Mouse (Mus musculus) cortical plate, adult 2 months (tissue): Measurements from ENCODE around the gene Fut8. TPM values are rescaled to one million over a fixed set of nuclear protein-coding genes. Genes with fewer than 3 reads are reported as not detected.

Source experiments
- H3K27ac ChIP-seq: fragments of 200-500 bp; 2 replicates; pipeline ENCODE4 v1.5.1; 2012; ENCODE audit warnings: low read length, control low read depth, inconsistent platforms; ENCODE audit not compliant: insufficient read depth
- H3K4me1 ChIP-seq: fragments of 200-500 bp; 2 replicates; pipeline ENCODE4 v1.6.1; 2011; ENCODE audit warnings: low read length; ENCODE audit not compliant: control insufficient read depth, insufficient read depth
- H3K4me3 ChIP-seq: fragments of 200-500 bp; 2 replicates; pipeline ENCODE4 v1.5.1; 2011; ENCODE audit warnings: mild to moderate bottlenecking, low read length, control low read depth; ENCODE audit not compliant: insufficient read depth
- CTCF ChIP-seq: fragments of 200-500 bp; IDR thresholded peaks from 2 replicates; pipeline ENCODE4 v1.5.1; 2011; ENCODE audit warnings: mild to moderate bottlenecking, control low read depth, low read length; ENCODE audit not compliant: insufficient read depth; ENCODE audit errors: extremely low read depth
- POLR2A ChIP-seq: fragments of 200-500 bp; IDR thresholded peaks from 2 replicates; pipeline ENCODE4 v1.6.1; 2011; ENCODE audit warnings: mild to moderate bottlenecking, low read length, control low read depth; ENCODE audit not compliant: insufficient read depth; ENCODE audit errors: extremely low read depth
- polyA plus RNA-seq: library from polyadenylated mRNA; depleted of rRNA; stranded (reverse); fragments of >200 nt; gene quantifications from 2 replicates; pipeline ENCODE4 v1.2.3, GENCODE M21; 2012

Fut8 gene
- polyA plus RNA-seq, 1 experiment, result 28.3 TPM

DNA sequence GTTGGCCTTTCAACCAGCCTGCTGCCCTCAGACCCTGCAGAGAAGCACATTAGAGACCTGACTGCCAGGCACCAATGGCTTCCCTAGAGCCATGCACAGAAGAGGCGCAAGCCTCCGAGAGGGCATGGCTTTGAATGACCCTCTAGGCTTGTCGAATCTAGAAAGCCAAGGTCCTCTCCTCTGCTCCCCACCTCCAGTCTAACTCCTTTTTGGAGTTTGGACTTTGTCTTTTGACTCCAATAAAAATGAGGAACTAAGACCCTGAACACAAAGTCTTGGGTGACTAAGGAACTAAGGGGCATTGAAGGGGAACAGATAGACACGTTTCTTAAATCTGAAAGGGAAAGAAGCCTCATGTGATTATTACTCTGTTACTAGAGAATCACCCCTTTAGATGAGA is 39.7 kb upstream of the Fut8 start:
- no peak for TF ChIP-seq POLR2A
- no peak for TF ChIP-seq CTCF
- no peaks in the 10 kb centered on the region for H3K4me1 ChIP-seq
- no peak overlapping the region for H3K4me3 ChIP-seq
- H3K27ac ChIP-seq, result no peak overlapping the region

DNA sequence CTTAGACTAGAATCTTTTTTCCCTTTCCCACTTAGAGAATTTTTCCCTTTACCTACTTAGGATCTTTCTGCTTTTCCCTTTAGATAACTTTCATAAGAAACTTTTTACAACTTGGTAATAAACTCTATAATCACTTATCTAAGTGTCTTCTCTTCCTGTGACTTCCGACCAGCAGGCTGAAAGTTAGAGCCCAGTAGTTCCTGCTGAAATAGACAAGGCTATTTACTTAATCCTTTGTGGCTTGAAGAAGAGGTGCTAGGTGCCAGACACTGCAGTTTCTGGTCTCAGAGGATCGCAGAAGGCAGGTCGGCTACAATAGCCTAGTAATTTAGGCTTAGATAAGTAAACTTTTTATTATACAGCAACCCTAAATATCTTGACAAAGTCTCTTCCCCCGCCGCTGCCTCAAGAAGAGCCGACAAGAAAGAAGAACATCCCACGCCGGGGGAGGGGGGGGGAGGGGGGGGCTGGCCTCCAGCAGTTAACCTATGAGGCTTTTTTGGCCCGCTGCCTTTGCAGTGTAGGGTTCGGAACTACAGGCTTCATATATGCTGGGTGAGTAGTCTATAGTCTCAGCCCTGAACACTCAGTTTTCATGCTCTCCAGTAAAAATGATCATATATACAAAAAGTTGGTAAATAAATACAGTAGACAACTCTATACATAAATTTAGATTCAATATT is 36.3 kb upstream of the Fut8 start:
- TF ChIP-seq POLR2A, result no peak
- no peak for TF ChIP-seq CTCF

DNA sequence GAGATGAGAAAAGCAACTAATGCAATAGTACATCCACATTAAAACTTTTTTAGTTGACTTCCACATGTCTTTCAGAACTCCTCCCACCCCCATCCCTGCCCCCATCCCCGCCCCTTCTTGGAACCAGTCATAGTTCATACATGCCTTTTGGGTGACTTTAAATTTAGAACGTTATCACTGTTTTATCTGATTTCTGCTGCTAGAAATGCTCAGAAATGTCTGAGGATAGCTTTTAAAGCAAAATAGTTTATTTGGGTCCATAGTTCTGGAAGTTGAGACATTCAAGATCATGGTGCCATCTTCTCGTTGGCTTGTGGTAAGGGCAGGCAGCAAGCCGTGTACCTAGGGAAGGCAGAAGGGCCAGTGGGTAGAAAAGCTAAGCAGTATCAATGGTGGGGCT is 34.8 kb upstream of the Fut8 start:
- TF ChIP-seq CTCF (no peak), POLR2A (no peak)
- Histone ChIP-seq H3K4me3 (no peak overlapping the region), H3K4me1 (no peaks in the 10 kb centered on the region), H3K27ac (no peak overlapping the region)

More for the DNA sequence above, 36.3 kb upstream of the Fut8 start:
- H3K4me3 ChIP-seq, result no peak overlapping the region
- no peak overlapping the region for H3K27ac ChIP-seq
- H3K4me1 ChIP-seq, result no peaks in the 10 kb centered on the region

DNA sequence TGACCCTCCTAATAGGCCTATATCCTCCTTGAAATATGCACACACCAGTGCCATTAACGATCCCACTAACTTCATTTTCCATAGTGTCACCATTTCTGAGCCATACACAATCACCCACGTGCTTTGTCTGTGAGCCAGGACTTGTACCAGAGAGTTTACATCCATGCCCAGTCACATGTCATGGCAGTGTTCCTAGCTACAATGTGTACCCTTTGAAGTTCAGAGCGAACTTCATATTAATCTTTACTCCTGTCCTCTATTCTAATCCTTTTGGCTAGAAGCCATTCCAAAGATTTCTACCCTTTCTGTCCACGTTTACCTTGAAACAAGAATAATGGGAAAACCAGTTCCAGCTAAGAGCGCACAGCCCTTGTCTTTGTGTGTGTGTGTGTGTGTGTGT is 31.1 kb upstream of the Fut8 start:
- no peak overlapping the region for H3K4me3 ChIP-seq
- H3K4me1 ChIP-seq, result no peaks in the 10 kb centered on the region
- H3K27ac ChIP-seq, result no peak overlapping the region
- no peak for TF ChIP-seq POLR2A
- TF ChIP-seq CTCF, result no peak

DNA sequence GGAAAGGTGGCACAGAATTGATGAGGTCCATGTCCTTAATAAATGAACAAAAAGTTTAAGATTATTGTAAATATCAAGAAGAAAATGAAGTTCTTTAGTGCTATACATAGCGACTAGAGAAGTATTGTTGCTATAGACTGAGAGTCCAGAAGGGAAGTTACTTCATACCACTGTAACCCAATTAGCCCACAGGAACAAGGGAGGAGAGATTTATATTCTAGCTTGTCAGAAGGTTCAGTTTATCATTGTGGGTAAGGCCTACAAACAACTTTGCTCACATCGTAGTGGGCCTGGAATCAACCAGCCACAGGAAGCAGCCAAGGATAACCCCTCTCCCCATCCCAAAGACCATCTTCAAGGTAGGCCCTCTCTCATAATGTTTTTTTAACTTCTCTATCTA is 29.9 kb upstream of the Fut8 start:
- TF ChIP-seq CTCF (no peak), POLR2A (no peak)
- Histone ChIP-seq H3K27ac (no peak overlapping the region), H3K4me1 (no peaks in the 10 kb centered on the region), H3K4me3 (no peak overlapping the region)

DNA sequence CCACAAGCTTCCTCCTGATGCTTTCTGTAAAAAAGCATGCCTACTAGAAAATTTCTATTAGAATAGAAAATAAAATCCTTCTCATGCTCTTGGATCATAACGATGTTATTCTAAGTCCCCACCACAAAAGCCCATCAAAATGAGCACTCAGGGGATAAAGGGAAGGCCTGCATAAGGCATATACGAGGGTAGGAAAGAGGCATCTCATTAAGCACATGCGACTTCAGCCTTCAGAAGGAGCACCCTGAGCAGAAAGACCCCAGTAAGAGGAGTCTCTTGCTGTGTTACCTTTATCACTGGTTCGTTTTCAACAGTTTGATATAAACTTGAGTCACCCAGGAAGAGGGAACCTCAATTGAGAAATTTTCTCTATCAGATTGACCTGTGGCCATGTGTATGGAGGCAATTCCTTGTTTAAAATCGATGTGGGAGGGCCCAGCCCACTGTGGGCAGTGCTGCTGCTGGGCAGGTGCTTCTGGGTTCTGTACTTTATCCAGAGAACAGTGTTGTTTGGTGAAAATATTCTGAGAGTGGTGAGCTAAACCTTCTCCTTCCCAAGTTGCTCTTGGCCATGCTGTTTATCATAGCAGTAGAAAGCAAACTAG is 29.2 kb upstream of the Fut8 start:
- H3K27ac ChIP-seq, result no peak overlapping the region
- TF ChIP-seq POLR2A, result no peak
- no peak for TF ChIP-seq CTCF
- no peak overlapping the region for H3K4me3 ChIP-seq
- no peaks in the 10 kb centered on the region for H3K4me1 ChIP-seq

DNA sequence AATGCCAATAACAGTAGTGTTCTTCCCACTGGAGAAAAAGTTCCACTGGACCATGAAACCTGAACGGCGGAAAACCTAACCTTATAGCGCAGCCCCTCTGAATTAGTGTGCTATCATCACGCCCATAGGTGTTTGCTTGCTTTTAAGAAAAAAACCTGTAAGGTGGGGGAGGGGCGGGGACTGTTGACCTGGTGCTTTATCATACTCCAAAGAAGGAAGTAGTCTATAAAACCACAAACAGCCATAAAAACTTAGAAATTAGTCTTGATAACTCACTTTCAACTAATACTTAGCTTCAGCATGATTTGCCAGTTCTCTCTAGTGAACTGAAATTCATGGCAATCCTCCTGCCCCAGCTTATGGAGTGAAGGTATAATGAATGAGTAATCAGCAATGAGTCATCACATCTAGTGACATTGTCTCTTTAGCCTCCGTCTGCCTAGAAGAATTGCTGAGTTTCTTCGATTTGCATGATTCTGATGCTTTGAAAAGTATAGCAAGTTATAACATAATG is 26.2 kb upstream of the Fut8 start:
- H3K4me3 ChIP-seq, result no peak overlapping the region
- TF ChIP-seq CTCF (no peak), POLR2A (no peak)
- H3K27ac ChIP-seq, result no peak overlapping the region
- no peaks in the 10 kb centered on the region for H3K4me1 ChIP-seq

DNA sequence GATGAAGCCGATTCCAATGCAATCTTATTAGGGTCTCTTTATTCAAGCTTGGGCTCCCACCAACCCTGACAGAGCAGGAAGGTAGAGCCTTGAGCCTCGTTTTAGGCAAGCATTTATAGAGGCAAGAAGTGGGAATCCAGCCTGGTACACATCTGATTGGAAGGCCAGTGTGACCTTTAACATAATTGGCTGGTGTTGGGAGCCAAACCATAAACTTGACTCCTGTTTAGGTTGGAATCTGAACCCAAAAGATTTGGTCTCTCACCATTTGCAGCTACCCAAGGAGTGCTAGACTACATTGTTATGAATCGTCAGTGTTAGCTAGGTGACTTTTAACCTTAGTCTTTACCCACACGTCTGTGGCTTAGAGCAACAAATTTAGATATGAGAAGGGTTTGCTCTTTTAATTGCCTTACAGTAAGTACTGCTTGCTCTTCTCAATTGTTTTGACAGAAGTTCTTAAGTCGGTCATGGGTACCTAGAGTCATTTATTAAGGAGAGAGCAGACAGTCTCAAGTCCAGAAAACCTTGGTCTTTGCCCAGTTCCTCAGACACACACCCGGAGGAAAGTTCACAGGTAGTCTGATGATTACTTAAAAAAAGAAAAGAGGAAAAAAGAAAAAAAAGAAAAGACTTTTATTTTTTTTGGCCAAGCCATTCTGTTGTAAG is 23.9 kb upstream of the Fut8 start:
- no peak overlapping the region for H3K4me3 ChIP-seq
- H3K27ac ChIP-seq, result no peak overlapping the region
- no peak for TF ChIP-seq POLR2A
- no peak for TF ChIP-seq CTCF

DNA sequence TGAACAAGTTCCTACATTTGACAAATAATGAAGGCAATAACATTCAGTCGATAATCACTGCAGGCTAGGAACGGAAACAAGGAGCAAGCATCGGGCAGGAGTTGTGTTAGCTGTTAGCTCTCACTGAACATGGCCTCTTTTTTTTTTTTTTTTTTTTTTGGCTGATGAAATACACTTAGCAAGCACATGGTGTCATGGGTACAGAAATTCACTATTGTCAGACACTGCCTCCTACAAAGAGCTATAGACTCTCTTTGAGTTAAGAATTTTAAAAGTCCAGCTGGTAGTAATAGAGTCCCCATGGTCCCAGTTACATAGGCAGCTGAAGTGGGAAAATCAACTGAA is 23.4 kb upstream of the Fut8 start:
- Histone ChIP-seq H3K4me3 (no peak overlapping the region), H3K4me1 (no peaks in the 10 kb centered on the region), H3K27ac (no peak overlapping the region)
- TF ChIP-seq CTCF (no peak), POLR2A (no peak)

More for the DNA sequence above, 23.9 kb upstream of the Fut8 start:
- no peaks in the 10 kb centered on the region for H3K4me1 ChIP-seq

DNA sequence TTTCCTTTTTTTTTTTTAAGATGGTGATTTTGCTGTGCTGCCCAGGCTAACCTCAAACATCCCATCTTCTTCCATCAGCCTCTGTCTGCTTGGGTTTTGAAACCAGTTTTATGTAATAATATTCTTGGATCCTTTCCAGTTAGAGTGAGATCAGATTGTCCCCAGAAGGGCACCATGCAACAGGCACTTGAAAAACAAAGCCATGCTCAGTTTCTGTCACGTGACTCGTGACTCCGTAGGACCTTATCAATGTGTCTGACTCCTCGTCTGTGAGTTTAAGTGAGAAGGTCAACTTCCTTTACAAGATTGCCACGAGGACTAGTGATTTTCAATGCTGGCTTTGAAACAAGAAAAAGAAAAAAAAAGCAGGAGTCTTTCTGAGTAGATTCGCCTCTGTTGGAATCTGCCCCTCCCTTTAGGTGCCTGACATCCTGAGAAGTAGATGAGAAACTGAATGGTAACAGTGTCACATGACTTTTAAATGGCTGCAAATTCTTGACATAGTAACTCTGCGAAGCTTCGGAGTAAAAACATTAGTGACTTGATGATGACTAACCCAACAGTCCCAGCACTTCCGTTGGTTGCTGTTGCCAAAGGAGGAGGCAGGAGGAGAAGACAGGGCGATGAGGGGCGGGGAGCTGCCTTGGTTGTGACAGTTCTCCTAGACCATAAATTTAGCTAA is 21.3 kb upstream of the Fut8 start:
- Histone ChIP-seq H3K27ac (no peak overlapping the region), H3K4me3 (no peak overlapping the region), H3K4me1 (no peaks in the 10 kb centered on the region)
- TF ChIP-seq CTCF, result no peak
- TF ChIP-seq POLR2A, result no peak
